Mouse (Mus musculus): ENCODE results near the gene Rps27l. TPM values are rescaled to one million over a fixed set of nuclear protein-coding genes. Genes with fewer than 3 reads are reported as not detected.

The Rps27l gene
- total RNA-seq (2015; ENCODE audit: low replicate concordance) (102 and 125 TPM in 2 replicates), total RNA-seq (2017; ENCODE audit: low replicate concordance) (23.7 and 43.2 TPM in 2 replicates)

DNA sequence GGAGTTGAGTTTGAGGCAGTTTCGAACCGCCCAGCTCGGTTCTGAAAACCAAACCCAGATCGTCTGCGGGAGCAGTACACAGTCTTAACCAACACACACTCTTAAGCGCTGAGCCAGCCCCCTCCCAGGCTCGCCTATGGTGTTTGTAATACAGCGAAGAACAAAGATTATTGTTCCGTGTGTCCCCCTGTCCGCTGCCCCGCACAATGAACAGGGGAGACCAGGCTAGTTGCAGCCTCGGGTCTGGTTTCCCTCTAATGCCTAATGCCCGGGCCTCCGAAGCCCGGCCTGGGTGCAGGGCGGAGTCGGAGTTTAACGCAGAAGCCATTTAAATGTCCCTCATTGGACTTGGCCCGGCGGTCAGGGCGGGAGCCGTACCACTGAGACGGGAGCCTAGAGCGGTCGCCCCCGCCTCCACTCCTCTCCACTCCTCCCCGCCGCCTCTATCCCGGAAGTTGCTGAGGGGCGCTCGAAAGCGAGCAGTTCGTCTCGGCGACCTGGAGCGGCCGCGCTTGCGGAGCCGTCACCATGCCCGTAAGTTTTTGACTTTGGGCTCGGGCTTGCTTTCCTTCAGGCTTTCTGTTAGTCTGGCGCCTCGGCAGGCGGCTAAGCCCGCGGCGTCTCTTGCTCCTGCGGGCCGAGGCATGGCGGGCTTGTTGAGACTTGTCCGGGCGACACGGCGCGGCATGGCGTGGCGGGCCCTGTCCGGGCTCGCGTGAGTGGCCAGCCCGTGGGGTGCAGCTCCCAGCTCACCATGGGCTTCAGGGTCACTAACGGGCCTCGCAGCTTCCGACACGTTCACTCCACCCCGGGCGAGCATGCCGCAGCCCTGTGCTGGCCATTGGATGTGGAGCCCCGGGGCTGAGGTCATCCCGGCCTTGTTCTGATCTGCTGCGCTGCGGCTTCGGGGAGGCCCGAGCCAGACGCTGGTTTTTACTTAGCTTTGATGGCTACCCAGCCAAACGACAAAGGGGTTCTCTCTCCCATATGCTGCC, at the start of gene Rps27l:
Rps27l (plus strand) TSS at position 440 of the 995 bp plus-strand sequence.
- ATAC-seq (replicated peaks; ENCODE audit: low FRiP score, poor library complexity, severe bottlenecking), result peak; percentile 99

DNA sequence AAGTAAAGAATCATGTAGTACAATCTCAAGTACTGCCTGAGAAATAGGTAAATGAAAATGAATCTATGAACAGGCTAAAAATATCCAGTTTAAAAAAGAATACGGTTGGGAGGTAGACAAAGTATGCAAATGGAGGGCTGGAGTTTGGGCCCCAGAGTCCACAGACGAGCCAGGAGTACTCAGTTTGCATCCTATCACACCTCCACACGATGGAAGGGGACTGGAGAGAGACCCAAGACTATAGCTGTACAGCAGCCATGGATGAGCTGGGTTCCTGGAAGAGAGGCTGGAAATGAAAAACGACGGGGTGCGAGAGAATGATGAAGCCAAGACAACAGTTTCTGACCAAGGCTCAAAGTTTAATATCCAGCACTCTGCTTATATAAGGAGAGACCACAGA, 48.9 kb upstream of the Rps27l start:
- ATAC-seq (replicated peaks; ENCODE audit: low FRiP score, poor library complexity, severe bottlenecking), result no peak

DNA sequence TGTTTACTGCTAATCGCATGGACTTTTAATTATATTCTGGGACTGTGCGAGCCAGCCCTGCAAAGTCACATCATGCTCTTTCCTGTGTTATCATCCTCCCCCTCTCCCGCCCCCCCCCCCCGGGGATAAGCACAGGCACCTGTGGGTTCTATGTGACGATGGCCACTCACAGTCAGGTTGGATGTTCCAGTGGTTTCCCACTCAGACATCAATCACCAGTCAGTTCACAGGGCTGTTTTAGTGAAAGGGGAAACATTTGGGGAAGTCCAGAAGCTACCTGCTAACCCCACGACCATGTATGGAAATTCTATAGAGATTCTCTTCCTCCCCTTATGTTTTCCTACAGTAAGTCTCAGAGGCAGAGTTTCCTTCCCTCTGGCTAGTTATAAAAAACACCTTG, 48.0 kb upstream of the Rps27l start:
- no peak for ATAC-seq (replicated peaks; ENCODE audit: low FRiP score, poor library complexity, severe bottlenecking)

DNA sequence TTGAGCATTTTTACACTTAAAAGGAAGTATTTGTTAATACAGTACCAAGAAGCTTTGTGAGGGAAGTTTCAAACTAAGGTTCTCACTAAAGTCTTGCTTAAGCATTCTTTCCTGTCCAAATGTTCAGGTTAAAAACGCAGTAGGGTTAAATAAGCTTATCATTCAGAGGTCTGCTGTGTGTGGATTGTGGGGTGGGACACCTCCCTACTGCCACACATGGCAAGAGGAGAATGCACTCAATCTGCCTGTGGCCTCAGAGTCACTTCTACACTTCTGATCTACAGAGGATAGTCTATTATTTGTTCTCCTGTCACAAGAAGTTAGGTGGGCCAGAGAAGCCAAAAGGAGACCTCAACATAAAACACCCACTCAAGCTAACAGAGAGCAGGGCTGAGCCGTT, 46.8 kb upstream of the Rps27l start:
- peak; percentile 47; the same call in 1 of the 2 replicates for ATAC-seq (replicated peaks; ENCODE audit: low FRiP score, poor library complexity, severe bottlenecking)

DNA sequence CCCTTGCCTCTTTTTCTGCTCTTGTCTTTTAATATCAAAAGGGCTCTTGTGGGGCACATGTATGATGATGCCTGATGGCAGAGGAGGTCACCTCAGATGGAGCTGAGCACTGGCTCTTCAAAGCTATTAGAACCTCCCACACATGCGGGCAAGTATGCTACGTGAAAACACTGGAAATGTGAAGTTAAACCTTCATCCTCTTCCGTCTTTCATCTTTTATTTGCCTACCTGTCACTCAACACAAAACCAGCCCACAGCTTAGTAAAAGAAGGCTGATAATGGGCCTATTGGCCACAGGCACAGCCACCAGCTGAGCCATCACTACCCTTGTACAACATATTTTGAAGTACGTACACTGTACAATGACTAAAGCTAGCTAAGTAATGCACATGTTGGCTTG, 46.4 kb upstream of the Rps27l start:
- ATAC-seq (replicated peaks; ENCODE audit: low FRiP score, poor library complexity, severe bottlenecking), result no peak

DNA sequence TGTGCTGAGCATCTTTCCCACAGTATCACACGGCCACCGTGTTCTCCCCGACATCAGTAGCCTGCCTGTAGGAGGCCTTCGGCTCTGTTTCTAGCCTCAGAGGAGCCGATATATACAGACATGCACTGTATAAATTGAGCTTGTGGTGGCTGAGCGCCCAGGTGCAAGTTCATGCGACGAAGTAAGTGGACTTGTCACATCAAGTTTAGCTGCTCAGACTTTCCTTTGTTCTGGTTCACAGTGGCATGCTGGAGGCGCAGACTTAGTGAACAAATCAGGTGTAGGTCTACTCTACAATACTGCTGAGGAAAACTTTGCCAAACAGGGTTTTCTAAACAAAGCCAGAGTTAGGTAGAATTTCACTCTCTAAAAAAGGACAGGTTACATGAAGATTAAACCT, 39.9 kb upstream of the Rps27l start:
- no peak for ATAC-seq (replicated peaks; ENCODE audit: low FRiP score, poor library complexity, severe bottlenecking)

DNA sequence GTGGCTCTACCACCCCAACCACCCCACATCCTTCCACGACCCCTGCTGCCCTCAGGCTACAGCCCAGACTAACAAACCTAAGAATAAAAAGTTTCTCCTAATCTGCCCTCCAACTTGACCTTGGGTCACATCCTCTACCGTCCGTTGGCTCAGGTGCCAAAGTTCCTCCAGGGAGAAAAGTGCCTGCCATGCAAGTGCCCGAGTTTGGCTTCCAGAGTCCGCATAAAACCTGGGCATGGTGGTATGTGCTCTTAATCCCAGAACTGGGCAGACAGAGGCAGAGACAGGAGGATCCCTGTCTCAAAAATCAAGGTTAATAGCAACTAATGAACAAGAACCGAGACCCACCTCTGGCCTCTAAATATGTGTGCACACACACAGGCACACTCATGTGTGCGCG, 38.8 kb upstream of the Rps27l start:
- ATAC-seq (replicated peaks; ENCODE audit: low FRiP score, poor library complexity, severe bottlenecking), result no peak

DNA sequence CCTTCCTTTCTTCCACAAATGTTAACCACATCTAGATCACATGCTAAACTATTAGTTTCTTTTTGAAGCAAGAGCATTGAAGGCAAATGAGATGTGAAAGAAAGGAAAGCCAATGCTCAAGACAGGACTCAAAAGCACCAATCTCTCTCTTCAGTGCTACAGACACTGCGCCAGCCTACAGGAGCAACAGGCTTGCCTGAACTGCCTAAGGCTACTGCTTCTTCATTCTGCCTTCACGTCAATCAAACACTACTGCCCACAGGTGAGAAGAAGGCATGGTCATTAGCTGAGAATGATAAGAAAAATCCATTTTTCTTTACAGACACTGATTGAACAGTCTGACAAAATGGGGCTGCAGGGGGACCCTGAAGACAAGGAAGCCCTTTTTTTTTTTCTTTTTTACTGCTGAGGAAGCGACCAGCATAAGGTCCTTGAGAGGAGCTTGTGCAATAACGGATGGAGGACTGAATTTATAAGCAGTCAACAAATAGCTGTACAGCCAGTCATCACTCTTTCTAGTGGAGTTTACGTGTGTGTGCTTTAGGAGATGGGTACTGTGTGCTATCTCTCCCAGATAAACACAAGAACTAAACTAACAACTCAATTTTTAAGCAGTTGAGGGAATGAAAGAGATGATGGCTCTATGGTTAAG, 38.0 kb upstream of the Rps27l start:
- ATAC-seq (replicated peaks; ENCODE audit: low FRiP score, poor library complexity, severe bottlenecking), result no peak

DNA sequence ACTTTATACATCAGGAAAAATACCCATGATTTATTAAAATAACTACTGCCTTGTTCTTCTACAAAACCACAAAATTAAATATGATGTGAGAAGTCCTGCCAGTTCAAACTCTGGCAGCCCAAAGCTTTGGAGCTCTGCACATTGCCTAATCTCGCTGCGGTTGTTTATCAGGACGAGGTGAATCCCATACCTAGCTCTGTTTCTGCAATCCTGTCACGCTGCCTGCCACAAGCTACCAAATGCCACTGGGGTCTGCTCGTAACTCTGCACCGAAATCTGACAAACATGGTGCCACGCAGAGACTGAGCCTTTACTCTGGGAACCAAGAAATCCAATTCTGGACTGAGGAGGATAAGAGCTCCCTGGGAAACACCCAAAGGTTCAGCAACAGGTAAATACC, 36.0 kb upstream of the Rps27l start:
- no peak for ATAC-seq (replicated peaks; ENCODE audit: low FRiP score, poor library complexity, severe bottlenecking)

DNA sequence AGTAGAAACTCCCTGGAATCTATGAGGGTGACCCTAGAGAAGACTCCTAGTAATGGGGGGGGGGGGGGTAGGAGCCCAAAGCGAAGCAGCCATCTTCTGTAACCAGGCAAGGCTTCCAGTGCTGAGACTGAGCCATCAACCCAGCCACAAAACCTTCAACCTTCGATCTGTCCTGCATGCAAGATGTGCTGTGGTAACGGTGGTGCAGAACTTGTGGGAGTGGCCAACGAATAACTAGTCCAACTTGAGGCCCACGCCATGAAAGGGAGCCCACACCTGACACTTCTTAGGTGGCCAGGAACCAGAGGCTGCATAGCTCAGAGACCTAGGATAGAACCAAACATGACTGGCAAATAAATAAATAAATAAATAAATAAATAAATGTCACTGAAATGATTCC, 35.2 kb upstream of the Rps27l start:
- ATAC-seq (replicated peaks; ENCODE audit: low FRiP score, poor library complexity, severe bottlenecking), result no peak

DNA sequence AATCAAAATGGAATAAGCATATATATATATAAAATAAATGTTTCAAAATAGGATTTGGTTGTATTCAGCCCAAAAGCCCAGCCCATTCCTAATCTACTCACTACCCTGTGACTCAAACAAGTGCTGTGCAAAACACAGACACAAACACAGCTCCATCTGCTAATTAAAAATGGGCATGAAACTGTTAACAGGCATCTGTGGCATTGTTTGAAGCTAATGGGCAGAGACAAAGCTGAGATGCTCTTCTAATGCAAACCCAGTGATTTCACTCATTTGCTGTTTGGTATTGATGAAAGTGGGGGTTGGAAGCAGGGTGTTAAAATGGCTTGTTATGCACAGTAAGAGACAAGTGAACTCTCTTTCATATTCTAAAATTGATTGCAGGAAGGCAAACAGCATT, 33.6 kb upstream of the Rps27l start:
- no peak for ATAC-seq (replicated peaks; ENCODE audit: low FRiP score, poor library complexity, severe bottlenecking)

DNA sequence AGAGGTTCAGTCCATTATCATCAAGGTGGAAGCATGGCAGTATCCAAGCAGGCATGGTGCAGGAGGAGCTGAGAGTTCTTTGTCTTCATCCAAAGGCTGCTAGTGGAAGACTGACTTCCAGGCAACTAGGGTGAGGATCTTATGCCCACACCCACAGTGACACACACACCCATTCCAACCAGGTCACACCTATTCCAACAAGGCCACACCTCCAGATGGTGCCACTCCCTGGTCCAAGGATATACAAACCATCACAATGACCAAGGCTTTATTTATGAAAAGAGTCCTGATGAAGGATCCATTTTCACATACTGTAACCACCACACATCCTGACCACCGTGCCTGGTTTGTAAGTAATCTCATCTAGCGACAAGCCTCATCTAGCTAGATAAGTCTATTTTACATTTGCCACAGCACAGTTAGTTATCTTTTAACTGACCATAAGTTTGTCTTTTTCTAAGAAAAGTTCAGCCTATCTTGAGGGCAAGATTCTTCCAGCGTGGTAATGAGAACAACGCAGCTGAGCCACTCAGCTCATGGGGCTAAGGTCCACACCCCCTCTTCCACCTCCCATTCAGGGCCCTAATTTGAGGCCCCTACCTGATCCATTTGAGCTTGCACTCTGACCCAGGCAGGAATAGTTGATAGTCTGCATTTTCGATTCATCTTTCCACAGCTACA, 32.5 kb upstream of the Rps27l start:
- 0 out of 2 replicates have a peak, but pooled peaks have one; percentile 11 for ATAC-seq (replicated peaks; ENCODE audit: low FRiP score, poor library complexity, severe bottlenecking)

DNA sequence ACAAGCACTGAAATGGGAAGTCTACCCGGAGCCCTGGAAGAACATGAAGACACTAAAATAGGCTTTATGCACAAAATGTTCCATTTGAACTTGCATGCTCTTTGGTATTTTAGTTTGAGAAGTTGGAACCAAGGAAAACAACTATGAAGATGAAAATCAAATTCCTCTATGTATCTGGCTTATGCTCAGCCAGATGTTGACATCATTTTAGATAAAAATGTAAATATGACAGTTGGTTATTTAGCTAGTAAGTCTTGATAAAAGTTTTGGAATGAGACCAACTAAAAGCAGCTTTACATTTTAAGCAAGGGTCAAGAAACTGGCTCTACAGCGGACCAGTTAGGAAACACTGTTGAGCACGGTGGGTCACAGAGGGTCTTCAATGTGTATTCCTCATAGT, 31.3 kb upstream of the Rps27l start:
- no peak for ATAC-seq (replicated peaks; ENCODE audit: low FRiP score, poor library complexity, severe bottlenecking)

DNA sequence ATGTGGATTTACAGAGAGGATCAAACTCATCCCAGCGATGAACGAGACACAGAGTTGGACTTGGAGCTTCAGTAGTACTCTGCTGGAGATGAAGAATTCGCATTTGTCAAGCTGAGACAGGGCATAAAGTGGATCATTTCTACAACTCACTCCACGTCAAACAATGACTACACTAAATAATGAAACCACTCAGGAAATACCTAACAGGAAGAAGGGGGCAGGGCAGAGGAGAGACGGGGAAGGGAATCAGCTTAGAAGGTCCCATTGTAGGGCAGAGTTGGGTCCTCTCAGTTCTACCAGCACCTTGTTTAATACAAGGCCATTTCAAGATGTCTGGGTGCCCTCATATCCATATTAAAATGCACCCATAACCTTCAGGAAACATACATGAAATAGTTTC, 30.5 kb upstream of the Rps27l start:
- no peak for ATAC-seq (replicated peaks; ENCODE audit: low FRiP score, poor library complexity, severe bottlenecking)

DNA sequence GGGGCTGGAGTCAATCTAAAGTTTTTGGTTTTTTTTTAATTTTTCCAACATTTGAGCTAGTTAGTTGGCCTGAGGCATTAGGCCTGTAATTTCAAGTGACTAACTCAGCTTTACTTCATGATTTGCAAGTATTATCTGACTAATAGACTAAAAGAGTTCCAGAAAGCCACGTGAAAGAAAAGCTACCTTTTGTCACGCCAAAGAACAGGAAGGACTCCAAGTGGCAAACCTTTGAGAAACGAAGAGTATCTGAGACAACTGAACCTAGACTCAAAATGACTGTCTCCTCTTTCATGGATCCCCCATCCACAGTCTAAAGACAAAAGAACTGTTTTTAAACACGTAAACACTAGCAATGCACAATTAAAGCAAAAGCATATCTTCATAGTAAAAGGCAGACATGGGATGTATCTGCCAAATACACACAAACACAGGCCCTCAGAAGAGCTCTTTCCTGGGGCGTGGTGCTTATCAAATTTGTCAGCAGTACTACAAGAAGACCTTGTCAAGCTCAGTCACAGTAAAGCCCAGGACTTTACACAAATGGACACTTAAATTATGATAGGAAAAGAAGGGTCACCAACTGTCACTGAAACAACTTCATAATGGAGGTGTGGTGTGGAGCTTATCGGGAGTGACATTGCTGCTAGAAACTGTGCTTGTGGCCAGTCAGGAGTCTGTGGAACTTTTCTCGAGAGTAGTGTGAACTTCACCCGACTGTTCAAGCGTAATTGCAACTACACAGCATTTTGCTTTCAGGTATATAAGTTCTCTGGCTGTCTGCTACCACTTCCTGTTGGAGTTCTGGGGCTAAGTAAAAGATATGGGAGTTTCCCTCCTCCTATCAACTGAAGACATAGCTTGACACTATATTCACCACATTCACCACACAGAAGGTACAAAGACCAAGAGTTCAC, 29.8 kb upstream of the Rps27l start:
- peak; percentile 46 for ATAC-seq (replicated peaks; ENCODE audit: low FRiP score, poor library complexity, severe bottlenecking)

DNA sequence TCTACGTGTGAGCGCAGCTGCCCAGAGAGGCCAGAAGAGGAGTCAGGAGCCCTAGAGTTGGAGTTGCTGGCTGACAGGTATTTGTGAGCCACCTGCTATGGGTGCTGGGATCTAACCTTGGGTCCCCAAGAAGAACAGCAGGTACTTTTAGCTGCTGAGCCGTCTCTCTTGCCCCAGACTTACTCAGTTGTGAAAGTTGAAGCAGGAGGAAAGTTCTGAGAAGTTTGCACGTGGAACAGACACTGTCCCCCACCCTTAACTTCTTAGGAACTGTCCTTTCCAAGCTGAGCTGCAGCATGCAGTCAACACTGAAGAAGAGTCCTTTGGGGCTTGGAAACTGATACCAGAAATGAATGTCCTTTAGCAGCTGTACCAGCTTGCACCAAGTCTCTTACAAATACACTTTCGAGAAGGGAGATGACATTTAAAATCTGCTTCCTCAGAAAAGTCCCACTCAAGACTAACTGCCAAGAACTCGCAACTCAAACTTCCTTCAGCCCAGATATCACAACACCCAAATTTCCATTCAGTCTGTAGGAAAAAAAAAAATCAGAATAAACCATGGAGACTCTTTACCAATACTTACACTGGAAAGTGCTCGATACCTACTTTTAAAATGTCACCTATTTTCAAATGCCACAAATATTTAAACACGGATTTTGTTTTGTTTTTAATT, 28.5 kb upstream of the Rps27l start:
- ATAC-seq (replicated peaks; ENCODE audit: low FRiP score, poor library complexity, severe bottlenecking), result no peak

DNA sequence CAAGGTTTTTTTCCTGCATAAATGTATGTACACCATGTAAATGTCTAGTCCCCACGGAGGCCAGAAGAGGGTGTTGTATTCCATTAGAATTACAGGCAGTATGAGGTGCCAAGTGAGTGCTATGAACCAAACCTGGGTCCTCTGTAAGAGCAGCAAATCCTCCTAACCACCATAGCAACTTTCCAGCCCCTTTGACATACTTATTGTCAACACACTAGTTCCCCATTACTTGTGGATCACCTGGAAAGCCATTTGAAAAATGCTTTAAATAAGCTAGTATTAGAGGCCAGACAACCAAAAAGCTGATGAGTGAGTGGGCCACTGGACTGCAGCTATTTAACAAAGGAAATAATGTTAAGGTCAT, 28.0 kb upstream of the Rps27l start:
- ATAC-seq (replicated peaks; ENCODE audit: low FRiP score, poor library complexity, severe bottlenecking), result no peak

DNA sequence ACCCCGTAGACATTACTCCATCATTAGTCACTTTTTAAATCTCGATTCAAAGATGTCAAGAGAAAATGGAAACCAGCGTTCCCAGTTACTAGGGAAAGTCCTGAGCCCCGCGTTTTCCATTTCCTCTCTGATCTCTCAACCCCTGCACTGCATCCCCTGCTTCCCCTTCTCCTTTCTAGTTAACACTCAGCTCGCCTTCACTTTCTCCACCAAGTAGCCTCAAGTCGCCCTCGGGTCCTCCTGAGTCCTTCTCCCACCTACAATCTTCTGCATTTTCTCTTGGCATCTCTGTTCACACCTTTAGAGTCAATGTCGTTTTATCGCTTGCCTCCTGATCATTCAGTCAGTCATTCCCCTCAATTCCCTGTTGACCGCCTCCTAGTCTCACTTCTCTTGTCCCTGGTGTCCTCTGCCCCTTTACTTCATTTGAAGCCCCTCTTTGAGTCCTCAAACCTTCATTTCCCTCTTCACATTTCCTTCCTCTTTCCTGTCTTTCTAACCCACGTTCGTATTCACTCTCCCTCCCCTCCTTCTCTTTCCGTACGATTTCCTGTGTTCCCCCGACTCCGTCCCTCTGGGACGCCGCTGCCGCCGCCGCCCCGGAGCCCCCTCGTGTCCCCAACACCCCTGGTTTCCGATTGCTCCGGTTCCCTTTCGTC, 27.1 kb upstream of the Rps27l start:
- no peak for ATAC-seq (replicated peaks; ENCODE audit: low FRiP score, poor library complexity, severe bottlenecking)
